Mouse (Mus musculus) kidney, adult 9 months (tissue): ENCODE data around the gene Aldh8a1.
A peak's percentile ranks its signal among the peaks of the same experiment; 100 is the strongest.

Experiments used
- DNase-seq: peaks from one replicate; pipeline ENCODE4 v3.0.0; 2022

Aldh8a1 gene

DNA sequence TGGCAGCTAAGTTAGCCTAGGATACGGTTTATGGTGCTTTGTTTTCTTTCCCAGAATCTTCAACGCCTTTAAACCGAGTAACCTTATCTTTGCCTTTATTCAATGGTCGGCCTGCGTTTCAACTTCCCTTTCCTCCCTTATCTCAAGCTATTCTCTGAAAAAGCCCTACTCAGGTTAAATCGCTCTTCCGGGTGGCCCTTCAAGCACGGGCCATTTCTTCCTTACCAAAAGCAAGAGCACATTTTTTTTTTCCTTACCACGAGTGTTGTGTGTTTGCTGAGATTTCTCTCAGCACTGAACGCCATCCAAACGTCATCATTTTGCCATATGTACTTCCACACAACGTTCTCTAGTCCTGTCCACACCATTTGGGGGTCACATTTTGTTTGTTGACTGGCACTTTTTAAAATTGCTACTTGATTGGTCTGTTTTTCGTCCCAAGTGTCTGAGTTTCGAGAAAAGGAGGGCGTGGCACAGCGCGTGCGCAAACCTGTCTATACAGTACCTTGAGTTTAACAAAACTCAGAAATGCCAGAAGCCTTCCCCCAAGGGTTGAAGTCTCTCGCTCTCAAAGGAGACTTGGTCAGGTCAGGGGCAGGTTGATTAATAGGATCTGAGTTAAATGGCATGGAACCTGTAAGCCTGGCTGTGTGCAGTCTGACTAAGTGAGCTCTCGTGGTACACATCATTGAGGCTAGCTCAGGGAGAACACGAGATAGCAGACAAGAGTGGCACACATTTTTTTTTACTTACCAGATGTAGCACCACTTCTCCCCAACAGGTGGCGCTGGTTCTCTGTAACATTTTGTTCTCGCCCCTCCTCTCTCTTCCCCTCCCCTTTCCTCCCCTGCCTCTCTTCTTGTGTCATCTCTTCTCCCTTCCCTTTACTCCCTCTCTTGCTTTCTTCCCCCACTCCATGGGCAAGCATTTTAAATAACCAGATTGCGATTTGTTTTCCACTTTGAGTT, 43.6 kb downstream of the Aldh8a1 start:
- peak; percentile 63 for DNase-seq

DNA sequence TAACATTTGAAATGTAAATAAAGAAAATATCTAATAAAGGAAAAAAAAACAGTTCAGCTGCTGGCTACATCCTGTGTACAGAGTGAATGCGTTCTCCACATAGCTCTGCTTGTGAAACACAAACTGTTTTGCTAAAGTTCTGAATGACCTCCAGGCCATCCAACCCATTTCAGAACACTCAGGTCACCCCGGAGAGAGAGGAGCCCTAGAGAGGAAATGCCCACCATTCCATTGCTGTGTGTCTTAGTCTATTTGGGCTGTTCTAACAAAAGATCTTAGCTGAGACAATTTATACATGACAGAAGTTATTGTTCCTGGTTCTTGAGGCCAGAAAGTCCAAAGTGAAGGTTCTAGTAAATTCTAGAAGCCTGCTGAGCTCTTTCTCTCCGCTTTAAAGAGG, 49.4 kb downstream of the Aldh8a1 start:
- peak; percentile 40 for DNase-seq

DNA sequence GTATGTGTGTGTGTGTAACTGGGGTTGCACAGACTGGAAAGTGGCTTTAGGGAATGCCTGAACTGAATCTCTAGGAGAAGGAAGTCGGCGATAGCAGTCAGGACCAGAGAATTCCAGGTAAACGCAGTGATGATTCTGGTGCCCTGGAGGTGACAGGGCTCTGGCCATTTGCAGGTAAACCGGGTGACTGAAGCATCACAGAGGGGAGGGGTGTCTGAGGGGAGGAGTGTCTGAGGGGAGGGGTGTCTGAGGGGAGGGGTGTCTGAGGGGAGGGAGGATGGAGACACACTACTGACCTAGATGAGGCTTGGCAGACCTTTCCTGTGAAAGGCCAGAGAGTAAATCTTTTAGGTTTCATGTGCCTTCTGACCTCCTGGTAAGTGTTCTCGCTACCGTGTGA, 50.9 kb downstream of the Aldh8a1 start:
- no peak for DNase-seq

DNA sequence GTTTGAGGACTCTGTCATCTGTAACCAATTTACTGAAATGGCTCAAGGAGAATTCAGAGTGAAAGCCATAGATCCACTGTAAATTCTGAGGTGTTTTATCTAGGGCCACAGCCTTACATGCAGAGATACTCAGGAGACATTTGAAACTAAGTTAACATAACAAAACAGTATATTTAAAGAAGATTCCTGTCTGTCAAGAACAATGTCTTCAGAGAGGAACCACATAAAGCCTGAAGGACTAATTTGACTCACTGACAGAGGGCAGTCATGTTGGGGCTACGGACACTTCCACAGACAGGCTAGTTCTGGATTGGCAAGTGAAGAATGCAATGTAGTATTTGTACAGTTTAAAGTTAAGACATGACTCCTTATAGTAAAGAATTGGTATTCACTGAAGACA, 62.2 kb downstream of the Aldh8a1 start:
- DNase-seq: no peak

DNA sequence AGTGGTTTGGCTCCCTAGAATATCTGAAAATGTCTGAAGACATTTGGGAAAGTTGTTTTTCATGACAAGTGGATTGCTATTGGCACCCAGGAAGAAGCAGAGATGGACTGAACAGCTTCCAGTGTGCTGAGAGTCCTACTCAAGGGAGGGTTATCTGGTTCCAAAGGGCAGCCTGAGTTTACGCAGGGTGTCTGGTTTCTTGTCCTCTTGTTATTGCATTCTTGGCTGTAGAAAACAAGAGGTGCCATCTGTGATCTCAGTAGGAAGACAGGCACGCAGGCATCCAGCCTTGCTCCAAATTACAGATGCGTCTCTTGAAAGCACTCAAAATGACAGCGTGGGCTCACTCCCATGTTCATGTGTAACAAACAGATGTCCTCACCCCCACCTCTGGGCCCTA, 63.9 kb downstream of the Aldh8a1 start:
- DNase-seq: no peak

DNA sequence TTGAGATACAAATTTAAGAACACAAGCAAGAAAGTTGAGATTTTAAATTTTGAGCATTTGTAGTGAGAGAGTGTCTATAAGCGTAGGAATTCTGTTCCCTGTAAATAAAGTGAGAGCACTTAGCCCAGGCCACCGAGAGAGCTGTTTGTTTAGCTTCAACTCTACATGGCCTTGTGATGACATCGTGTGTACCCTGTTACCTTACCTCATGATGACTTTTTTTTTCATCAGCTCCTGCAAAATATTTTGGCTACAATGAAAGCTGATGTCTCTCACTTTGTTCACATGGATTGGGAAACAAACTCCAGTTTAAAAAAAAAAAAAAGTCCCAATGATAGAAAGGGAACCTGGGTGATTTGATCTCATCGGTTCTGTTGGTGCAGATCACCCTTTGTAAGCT, 64.6 kb downstream of the Aldh8a1 start:
- no peak for DNase-seq

DNA sequence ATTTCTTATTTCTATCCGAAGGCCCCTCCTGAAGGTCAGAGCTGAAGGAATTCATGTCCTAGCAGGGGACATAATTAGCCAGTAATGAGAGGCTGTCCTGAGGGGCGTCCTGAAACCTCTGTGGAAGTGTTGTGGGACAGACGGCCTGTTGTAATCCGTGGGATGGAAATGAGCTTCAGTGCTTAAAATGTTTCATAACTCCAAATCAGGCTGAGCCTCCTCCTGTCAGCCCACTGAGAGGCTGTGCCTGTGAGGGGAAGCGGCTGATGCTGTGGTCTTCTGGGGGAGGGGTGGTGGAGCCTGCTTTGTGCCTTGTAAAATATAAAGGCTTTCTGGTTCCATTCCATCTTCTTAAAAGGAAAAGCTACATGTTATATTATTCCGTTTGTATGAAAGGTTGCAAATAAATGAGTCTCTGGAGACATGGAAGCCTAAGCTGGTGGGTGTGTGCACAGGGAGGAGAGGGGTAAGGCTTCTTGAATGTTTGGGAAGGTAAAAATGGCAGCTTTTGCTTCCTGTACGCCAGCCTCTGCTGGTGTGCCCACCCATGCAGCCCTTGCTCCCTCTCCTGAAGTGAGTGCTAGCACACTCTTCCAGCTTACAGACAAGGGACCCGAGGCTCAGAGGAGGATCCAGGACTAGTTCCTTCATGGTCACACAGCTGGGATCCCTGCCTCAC, 66.7 kb downstream of the Aldh8a1 start:
- no peak for DNase-seq

DNA sequence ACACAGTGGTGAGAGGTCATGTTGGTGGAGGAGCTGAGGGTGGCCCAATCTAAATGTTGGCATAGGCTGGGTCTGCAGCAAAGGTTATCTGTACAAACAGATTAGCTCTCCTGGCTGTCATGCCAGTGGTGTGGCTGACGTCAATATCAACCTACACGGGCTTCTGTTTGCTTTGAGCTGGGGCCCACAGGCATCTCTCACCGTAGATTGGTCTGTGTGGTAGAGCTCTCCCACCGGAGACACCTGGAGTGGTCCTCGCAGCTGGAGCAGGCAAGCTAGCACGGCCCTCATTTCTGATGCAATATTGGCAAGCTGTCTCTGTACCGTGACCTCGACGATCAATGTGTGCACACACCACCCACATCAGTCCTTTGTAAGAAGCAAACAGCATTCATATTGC, 67.3 kb downstream of the Aldh8a1 start:
- no peak for DNase-seq
